Mouse (Mus musculus): ENCODE measurements at regions not wholly inside any gene's neighbourhood (a gene's known extent, or its start where the extent isn't known, plus 50 kb on each side); places are given as distances from the start of the nearest gene placed in this dataset.
A peak's percentile ranks its signal among the peaks of the same experiment; 100 is the strongest.

- DNase-seq (ENCODE audit: low read depth, low spot score), result no peak
These were observed 2310.3 kb upstream of the Lrrc6 start for GRCm38 (mm10) chr15:68811041-68811440.

GRCm38 (mm10) chr15:68810593-68810992, 2309.9 kb upstream of the Lrrc6 start:
- no peak for DNase-seq (ENCODE audit: low read depth, low spot score)

GRCm38 (mm10) chr15:68808175-68808574, 2307.5 kb upstream of the Lrrc6 start:
- no peak for DNase-seq (ENCODE audit: low read depth, low spot score)

GRCm38 (mm10) chr15:68804254-68804653, 2303.5 kb upstream of the Lrrc6 start:
- no peak for DNase-seq (ENCODE audit: low read depth, low spot score)

GRCm38 (mm10) chr15:68801763-68802162, 2301.1 kb upstream of the Lrrc6 start:
- DNase-seq (ENCODE audit: low read depth, low spot score), result no peak

GRCm38 (mm10) chr15:68797406-68797805, 2296.7 kb upstream of the Lrrc6 start:
- no peak for DNase-seq (ENCODE audit: low read depth, low spot score)

GRCm38 (mm10) chr15:68795239-68795960, 2294.7 kb upstream of the Lrrc6 start:
- DNase-seq (ENCODE audit: low read depth, low spot score), result no peak

GRCm38 (mm10) chr15:68759948-68760347, 2259.2 kb upstream of the Lrrc6 start:
- DNase-seq (ENCODE audit: low read depth, low spot score), result no peak

- DNase-seq (ENCODE audit: low read depth, low spot score), result no peak
These were observed 2254.5 kb upstream of the Lrrc6 start for GRCm38 (mm10) chr15:68755255-68755654.

- no peak for DNase-seq (ENCODE audit: low read depth, low spot score)
These were observed 2254.1 kb upstream of the Lrrc6 start for GRCm38 (mm10) chr15:68754834-68755233.

- no peak for DNase-seq (ENCODE audit: low read depth, low spot score)
These were observed 2238.6 kb upstream of the Lrrc6 start for GRCm38 (mm10) chr15:68739344-68739743.

GRCm38 (mm10) chr15:68721250-68721649, 2220.5 kb upstream of the Lrrc6 start:
- DNase-seq (ENCODE audit: low read depth, low spot score), result no peak

- no peak for DNase-seq (ENCODE audit: low read depth, low spot score)
These were observed 2218.8 kb upstream of the Lrrc6 start for GRCm38 (mm10) chr15:68719486-68719885.

GRCm38 (mm10) chr15:68714337-68714736, 2213.6 kb upstream of the Lrrc6 start:
- DNase-seq (ENCODE audit: low read depth, low spot score), result no peak

GRCm38 (mm10) chr15:68707306-68707705, 2206.6 kb upstream of the Lrrc6 start:
- no peak for DNase-seq (ENCODE audit: low read depth, low spot score)

- no peak for DNase-seq (ENCODE audit: low read depth, low spot score)
These were observed 2194.4 kb upstream of the Lrrc6 start for GRCm38 (mm10) chr15:68695041-68695650.

- DNase-seq (ENCODE audit: low read depth, low spot score), result no peak
These were observed 2166.8 kb upstream of the Lrrc6 start for GRCm38 (mm10) chr15:68667462-68667861.

GRCm38 (mm10) chr15:68665331-68665730, 2164.6 kb upstream of the Lrrc6 start:
- no peak for DNase-seq (ENCODE audit: low read depth, low spot score)

- DNase-seq (ENCODE audit: low read depth, low spot score), result no peak
These were observed 2156.0 kb upstream of the Lrrc6 start for GRCm38 (mm10) chr15:68656722-68657121.

GRCm38 (mm10) chr15:68655046-68655445, 2154.3 kb upstream of the Lrrc6 start:
- no peak for DNase-seq (ENCODE audit: low read depth, low spot score)

GRCm38 (mm10) chr15:68650609-68651008, 2149.9 kb upstream of the Lrrc6 start:
- DNase-seq (ENCODE audit: low read depth, low spot score), result no peak

GRCm38 (mm10) chr15:68650033-68650432, 2149.3 kb upstream of the Lrrc6 start:
- DNase-seq (ENCODE audit: low read depth, low spot score), result peak; percentile 39

GRCm38 (mm10) chr15:68646865-68647264, 2146.2 kb upstream of the Lrrc6 start:
- DNase-seq (ENCODE audit: low read depth, low spot score), result no peak
